8 mouse cellular contexts compared by ENCODE assay signal in genomic region chr1:92180141-92181137, GRCm38 (mm10). TPM values are rescaled to one million over a fixed set of nuclear protein-coding genes. Genes with fewer than 3 reads are reported as not detected.
A peak's percentile ranks its signal among the peaks of the same experiment; 100 is the strongest.
DNase-seq lines count a peak whose midpoint lies in the region; ATAC-seq lines count a peak whose summit lies in the region.

No protein-coding gene starts in this region.

- peaks cover 9% of the 10 kb centered on the region for H3K4me1 ChIP-seq in hindbrain, embryonic 11.5 days (replicated peaks; ENCODE audit: control insufficient read depth, insufficient read depth, low read length)

- H3K27me3 ChIP-seq in hindbrain, embryonic 11.5 days (ENCODE audit: control insufficient read depth, insufficient read depth, low read length) = no peaks in the 10 kb centered on the region

- peak overlapping the region; percentile 70 for H3K4me2 ChIP-seq in hindbrain, embryonic 11.5 days (replicated peaks; ENCODE audit: low read depth, low read length)

- ATAC-seq in hindbrain, embryonic 11.5 days (ENCODE audit: low FRiP score) = peak; percentile 98

- peak; percentile 100 for DNase-seq in Muller cell, postnatal 12 days (ENCODE audit: inconsistent ontology term)
- DNase-seq in cerebellum, adult 9-11 months = peak; percentile 100
- peak; percentile 100 for DNase-seq in frontal cortex, adult 2 months (ENCODE audit: extremely low spot score in 1 of 2, low spot score in 1 of 2)
- DNase-seq in hindbrain, embryonic 11.5 days (ENCODE audit: low spot score) = peak; percentile 100
- peak; percentile 99 to 100 for DNase-seq in layer of hippocampus, postnatal 10 days (ENCODE audit: low spot score in 2 of 2)
- DNase-seq in lung, postnatal 10 days = peak; percentile 100
- peak; percentile 100 for DNase-seq in ovary, postnatal 36 days (ENCODE audit: low spot score)
- peak; percentile 100 for DNase-seq in thymus, postnatal 25 days

- H3K4me3 ChIP-seq in hindbrain, embryonic 11.5 days (ENCODE audit: low read depth, low read length) = peak overlapping the region; percentile 82

- H3K27ac ChIP-seq in hindbrain, embryonic 11.5 days (ENCODE audit: low read depth, low read length) = peak overlapping the region; percentile 96

- WGBS in hindbrain, embryonic 11.5 days = under 1% methylated on average over 89 of the region's 97 CpGs

- peak overlapping the region; percentile 89 for H3K9ac ChIP-seq in hindbrain, embryonic 11.5 days (ENCODE audit: low read depth, low read length)

- no peaks in the 10 kb centered on the region for H3K9me3 ChIP-seq in hindbrain, embryonic 11.5 days (ENCODE audit: control insufficient read depth, low read length)

- no peaks in the 10 kb centered on the region for H3K36me3 ChIP-seq in hindbrain, embryonic 11.5 days (ENCODE audit: control insufficient read depth, insufficient read depth, low read length)

RNA-seq across cellular contexts. Expression of gene Hdac4, which starts 15.1 kb away (rescaled TPM):
- 38.8 and 40.6 TPM in 2 replicates for polyA plus RNA-seq in frontal cortex, adult 2 months (2012; rRNA removed)
- 20.4 and 21.2 TPM in 2 replicates for polyA plus RNA-seq in hindbrain, embryonic 11.5 days (2014; fragmentation: Nextera tagmentation; extraction: Ambion mirVana)
- 10 to 100 TPM; 82.4 to 96.9 TPM for total RNA-seq in layer of hippocampus, postnatal 10 days (2021)

Comparison
In these comparisons a context has a peak if more than half of its experiments do, and no peak if none do; other contexts are left out.
1. Peak in every context shown above with its lines: DNase-seq, ATAC-seq, H3K4me3 ChIP-seq and H3K27ac ChIP-seq.